Mouse (Mus musculus) ES-E14 (cell line): ENCODE results near the gene Smarcd1.

Experiments
- CHD2 ChIP-seq: IDR thresholded peaks from 2 replicates; pipeline ENCODE4 v1.6.1; 2014; ENCODE audit warnings: mild to moderate bottlenecking, low read depth, low read length, inconsistent platforms
- MAFK ChIP-seq: IDR thresholded peaks from 2 replicates; pipeline ENCODE4 v1.6.1; 2014; ENCODE audit warnings: mild to moderate bottlenecking, low read depth, low read length, inconsistent platforms; ENCODE audit not compliant: insufficient read depth
- ZC3H11A ChIP-seq: IDR thresholded peaks from 2 replicates; pipeline ENCODE4 v1.6.1; 2012; ENCODE audit warnings: low read depth, mild to moderate bottlenecking, inconsistent platforms, low read length, borderline replicate concordance
- ZNF384 ChIP-seq: IDR thresholded peaks from 2 replicates; pipeline ENCODE4 v1.6.1; 2012; ENCODE audit warnings: low read depth, low read length, inconsistent platforms

DNA sequence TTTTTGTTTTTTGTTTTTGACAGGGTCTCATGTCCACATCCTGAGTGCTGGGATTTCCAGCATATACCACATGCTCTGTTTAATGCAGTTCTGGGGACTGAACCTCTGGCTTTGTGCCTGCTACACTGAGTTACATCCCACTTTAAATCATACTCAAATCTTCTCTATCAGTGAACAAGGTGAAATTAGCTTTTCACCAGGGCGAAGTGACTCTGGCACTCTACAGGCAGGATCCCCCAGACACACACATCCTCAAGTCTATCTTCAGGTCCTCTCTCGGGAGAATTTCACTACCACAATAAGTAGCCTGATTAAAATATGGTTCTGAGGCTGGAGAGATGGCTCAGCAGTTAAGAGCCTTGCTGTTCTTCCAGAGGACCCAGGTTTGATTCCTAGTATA is 24.6 kb downstream of the Smarcd1 start:
- TF ChIP-seq MAFK (no peak), ZC3H11A (no peak), CHD2 (no peak), ZNF384 (no peak)
